Comparison of ENCODE assay signal across 8 mouse cellular contexts in genomic region chr19:5511074-5511632, GRCm38 (mm10). TPM values are rescaled to one million over a fixed set of nuclear protein-coding genes. Genes with fewer than 3 reads are reported as not detected.
DNase-seq lines count a peak whose midpoint lies in the region; ATAC-seq and TF ChIP-seq lines count a peak whose summit lies in the region.

No protein-coding gene starts in this region.

- peak overlapping the region; percentile 64 for H3K9ac ChIP-seq in lung, embryonic 15.5 days
- H3K9ac ChIP-seq in embryonic facial prominence, embryonic 13.5 days: peak overlapping the region; percentile 68
- H3K9ac ChIP-seq in intestine, postnatal 0 days (ENCODE audit: low read depth, low read length): peak overlapping the region; percentile 19; the same call in 1 of the 2 replicates
- peak overlapping the region; percentile 55 for H3K9ac ChIP-seq in neural tube, embryonic 15.5 days (replicated peaks)

- H3K27ac ChIP-seq in lung, embryonic 15.5 days: peak overlapping the region; percentile 66
- H3K27ac ChIP-seq in embryonic facial prominence, embryonic 13.5 days: no peak overlapping the region
- H3K27ac ChIP-seq in intestine, postnatal 0 days (ENCODE audit: low read depth, low read length): no peak overlapping the region
- H3K27ac ChIP-seq in neural tube, embryonic 15.5 days (replicated peaks): peak overlapping the region; percentile 85

- H3K4me2 ChIP-seq in lung, embryonic 15.5 days: peak overlapping the region; percentile 91
- peak overlapping the region; percentile 70 for H3K4me2 ChIP-seq in embryonic facial prominence, embryonic 13.5 days
- peak overlapping the region; percentile 81 for H3K4me2 ChIP-seq in intestine, postnatal 0 days (replicated peaks; ENCODE audit: low read depth)
- H3K4me2 ChIP-seq in neural tube, embryonic 15.5 days: peak overlapping the region; percentile 83

- ATAC-seq in lung, embryonic 15.5 days (ENCODE audit: borderline replicate concordance, extremely low read depth, low FRiP score, low TSS enrichment): no peak
- no peak for ATAC-seq in embryonic facial prominence, embryonic 13.5 days (ENCODE audit: insufficient number of reproducible peaks, insufficient read depth, low FRiP score, low TSS enrichment, low read depth)
- ATAC-seq in intestine, postnatal 0 days: no peak
- ATAC-seq in neural tube, embryonic 15.5 days (ENCODE audit: low FRiP score): peak; percentile 1; the same call in 1 of the 2 replicates

- H3K9me3 ChIP-seq in lung, embryonic 15.5 days: no peaks in the 10 kb centered on the region
- no peaks in the 10 kb centered on the region for H3K9me3 ChIP-seq in embryonic facial prominence, embryonic 13.5 days
- H3K9me3 ChIP-seq in intestine, postnatal 0 days (ENCODE audit: control insufficient read depth): no peaks in the 10 kb centered on the region
- no peaks in the 10 kb centered on the region for H3K9me3 ChIP-seq in neural tube, embryonic 15.5 days (replicated peaks)

- H3K27me3 ChIP-seq in lung, embryonic 15.5 days: no peaks in the 10 kb centered on the region
- no peaks in the 10 kb centered on the region for H3K27me3 ChIP-seq in embryonic facial prominence, embryonic 13.5 days
- no peaks in the 10 kb centered on the region for H3K27me3 ChIP-seq in intestine, postnatal 0 days (replicated peaks; ENCODE audit: control insufficient read depth, insufficient read depth, low read length)
- H3K27me3 ChIP-seq in neural tube, embryonic 15.5 days (replicated peaks): no peaks in the 10 kb centered on the region

- H3K4me1 ChIP-seq in lung, embryonic 15.5 days: peaks cover 29% of the 10 kb centered on the region
- H3K4me1 ChIP-seq in embryonic facial prominence, embryonic 13.5 days: peaks cover 19% of the 10 kb centered on the region
- H3K4me1 ChIP-seq in intestine, postnatal 0 days (replicated peaks; ENCODE audit: control insufficient read depth, insufficient read depth, low read length): no peaks in the 10 kb centered on the region; the same call in 1 of the 2 replicates
- H3K4me1 ChIP-seq in neural tube, embryonic 15.5 days: peaks cover 33% of the 10 kb centered on the region

- no peaks in the 10 kb centered on the region for H3K36me3 ChIP-seq in lung, embryonic 15.5 days
- no peaks in the 10 kb centered on the region for H3K36me3 ChIP-seq in embryonic facial prominence, embryonic 13.5 days
- no peaks in the 10 kb centered on the region for H3K36me3 ChIP-seq in intestine, postnatal 0 days (ENCODE audit: control insufficient read depth, insufficient read depth)
- no peaks in the 10 kb centered on the region for H3K36me3 ChIP-seq in neural tube, embryonic 15.5 days

- TF ChIP-seq CTCF in intestine, postnatal 0 days (IDR thresholded peaks at IDR 0.05; ENCODE audit: low read depth): no peak

- H3K4me3 ChIP-seq in lung, embryonic 15.5 days: peak overlapping the region; percentile 57
- peak overlapping the region; percentile 48 for H3K4me3 ChIP-seq in embryonic facial prominence, embryonic 13.5 days
- peak overlapping the region; percentile 48 for H3K4me3 ChIP-seq in intestine, postnatal 0 days (ENCODE audit: low read depth, low read length)
- peak overlapping the region; percentile 57 for H3K4me3 ChIP-seq in neural tube, embryonic 15.5 days (replicated peaks)

- 45% methylated on average over 15 of the region's 15 CpGs for WGBS in lung, embryonic 15.5 days
- WGBS in embryonic facial prominence, embryonic 13.5 days: 48% methylated on average over 15 of the region's 15 CpGs
- 43% methylated on average over 15 of the region's 15 CpGs for WGBS in intestine, postnatal 0 days
- WGBS in neural tube, embryonic 15.5 days: 48% methylated on average over 15 of the region's 15 CpGs

- no peak for DNase-seq in lung, postnatal 10 days
- no peak for DNase-seq in right cerebral cortex, postnatal 10 days (ENCODE audit: low spot score in 2 of 2)
- DNase-seq in thymus, postnatal 10 days (ENCODE audit: low spot score in 2 of 2): no peak
- DNase-seq in retina, postnatal 1 day: no peak

RNA-seq across cellular contexts. Expression of gene Snx32, which starts 0.8 kb away (rescaled TPM):
- 5.8 and 7.4 TPM in 2 replicates for polyA plus RNA-seq in lung, embryonic 15.5 days (2015; fragmentation: Nextera tagmentation; extraction: Ambion mirVana)
- 9.7 and 11.7 TPM in 2 replicates for polyA plus RNA-seq in embryonic facial prominence, embryonic 13.5 days (2015; fragmentation: Nextera tagmentation; extraction: Ambion mirVana)
- polyA plus RNA-seq in intestine, postnatal 0 days (2015; fragmentation: Nextera tagmentation; extraction: Ambion mirVana): 3.8 and 4.5 TPM in 2 replicates
- 82.1 and 103 TPM in 2 replicates for polyA plus RNA-seq in neural tube, embryonic 15.5 days (2015; fragmentation: Nextera tagmentation; extraction: Ambion mirVana)

RNA-seq across cellular contexts. Expression of gene 1700020D05Rik, which starts 7.6 kb away (rescaled TPM):
- 0.20 TPM in 1 of 2 replicates, not detected in the other for polyA plus RNA-seq in lung, embryonic 15.5 days (2015; fragmentation: Nextera tagmentation; extraction: Ambion mirVana)
- not detected in 2 replicates for polyA plus RNA-seq in embryonic facial prominence, embryonic 13.5 days (2015; fragmentation: Nextera tagmentation; extraction: Ambion mirVana)
- polyA plus RNA-seq in intestine, postnatal 0 days (2015; fragmentation: Nextera tagmentation; extraction: Ambion mirVana): not detected in 2 replicates
- 0.20 and 0.42 TPM in 2 replicates for polyA plus RNA-seq in neural tube, embryonic 15.5 days (2015; fragmentation: Nextera tagmentation; extraction: Ambion mirVana)

RNA-seq across cellular contexts. Expression of gene Cfl1, which starts 20.9 kb away (rescaled TPM):
- 2,855 and 2,978 TPM in 2 replicates for polyA plus RNA-seq in lung, embryonic 15.5 days (2015; fragmentation: Nextera tagmentation; extraction: Ambion mirVana)
- 2,535 and 2,700 TPM in 2 replicates for polyA plus RNA-seq in embryonic facial prominence, embryonic 13.5 days (2015; fragmentation: Nextera tagmentation; extraction: Ambion mirVana)
- polyA plus RNA-seq in intestine, postnatal 0 days (2015; fragmentation: Nextera tagmentation; extraction: Ambion mirVana): 1,685 and 1,786 TPM in 2 replicates
- polyA plus RNA-seq in neural tube, embryonic 15.5 days (2015; fragmentation: Nextera tagmentation; extraction: Ambion mirVana): 3,233 and 3,320 TPM in 2 replicates

RNA-seq across cellular contexts. Expression of gene Mus81, which starts 23.0 kb away (rescaled TPM):
- 40.2 and 43.9 TPM in 2 replicates for polyA plus RNA-seq in lung, embryonic 15.5 days (2015; fragmentation: Nextera tagmentation; extraction: Ambion mirVana)
- 42.5 and 43.7 TPM in 2 replicates for polyA plus RNA-seq in embryonic facial prominence, embryonic 13.5 days (2015; fragmentation: Nextera tagmentation; extraction: Ambion mirVana)
- 12.4 and 14.4 TPM in 2 replicates for polyA plus RNA-seq in intestine, postnatal 0 days (2015; fragmentation: Nextera tagmentation; extraction: Ambion mirVana)
- polyA plus RNA-seq in neural tube, embryonic 15.5 days (2015; fragmentation: Nextera tagmentation; extraction: Ambion mirVana): 48.0 and 48.4 TPM in 2 replicates

RNA-seq across cellular contexts. Expression of gene Efemp2, which starts 37.4 kb away (rescaled TPM):
- 198 and 208 TPM in 2 replicates for polyA plus RNA-seq in lung, embryonic 15.5 days (2015; fragmentation: Nextera tagmentation; extraction: Ambion mirVana)
- polyA plus RNA-seq in embryonic facial prominence, embryonic 13.5 days (2015; fragmentation: Nextera tagmentation; extraction: Ambion mirVana): 200 and 207 TPM in 2 replicates
- polyA plus RNA-seq in intestine, postnatal 0 days (2015; fragmentation: Nextera tagmentation; extraction: Ambion mirVana): 39.4 and 40.7 TPM in 2 replicates
- polyA plus RNA-seq in neural tube, embryonic 15.5 days (2015; fragmentation: Nextera tagmentation; extraction: Ambion mirVana): 54.0 and 62.6 TPM in 2 replicates

Comparison
In these comparisons a context has a peak if more than half of its experiments do, and no peak if none do; other contexts are left out.
1. H3K27ac ChIP-seq: peak in lung, embryonic 15.5 days (single experiment) and neural tube, embryonic 15.5 days (single experiment); none in embryonic facial prominence, embryonic 13.5 days (single experiment) and intestine, postnatal 0 days (single experiment).
2. Peak in every context shown above with its lines, with median percentiles within 50 percentile points of each other: H3K4me2 ChIP-seq, H3K4me3 ChIP-seq and H3K9ac ChIP-seq.